Mouse (Mus musculus) frontal cortex, postnatal 25 days (tissue): ENCODE measurements around the gene Hmbs.
"Not testable (repeated sequence)": the region's sequence is repeated elsewhere in the genome, so short reads cannot be mapped to it uniquely, and the experiment has no call there.

Source experiments
- DNase-seq, 2 experiments: peaks; one replicate each; pipeline ENCODE4 v3.0.0; 2022; ENCODE audit warnings: low spot score in 2 of 2

The Hmbs gene

DNA sequence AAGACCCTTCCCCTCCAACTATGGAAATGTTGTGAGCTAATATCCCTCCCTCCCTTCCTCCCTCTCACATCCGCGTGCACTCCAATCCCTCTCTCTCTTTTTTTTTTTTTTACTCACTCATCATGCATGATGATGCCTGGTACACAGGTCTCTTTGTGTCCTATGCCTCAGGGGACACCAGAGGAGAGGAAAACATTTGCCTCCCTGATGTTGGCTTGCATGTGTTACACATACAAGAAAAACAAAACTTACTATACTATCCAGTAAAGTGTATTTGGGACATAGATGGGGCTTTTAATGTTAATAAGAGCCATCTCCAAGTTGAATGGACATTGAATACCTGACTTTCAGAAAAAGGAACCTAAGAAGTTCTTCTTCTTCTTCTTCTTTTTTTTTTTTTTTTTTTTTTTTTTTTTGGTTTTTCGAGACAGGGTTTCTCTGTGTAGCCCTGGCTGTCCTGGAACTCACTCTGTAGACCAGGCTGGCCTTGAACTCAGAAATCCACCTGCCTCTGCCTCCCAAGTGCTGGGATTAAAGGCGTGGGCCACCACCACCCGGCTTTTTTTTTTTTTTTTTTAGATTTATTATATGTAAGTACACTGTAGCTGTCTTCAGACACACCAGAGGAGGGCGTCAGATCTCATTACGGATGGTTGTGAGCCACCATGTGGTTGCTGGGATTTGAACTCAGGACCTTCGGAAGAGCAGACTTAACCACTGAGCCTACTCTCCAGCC, 18.8 kb downstream of the Hmbs start:
- not testable (repeated sequence) for DNase-seq

DNA sequence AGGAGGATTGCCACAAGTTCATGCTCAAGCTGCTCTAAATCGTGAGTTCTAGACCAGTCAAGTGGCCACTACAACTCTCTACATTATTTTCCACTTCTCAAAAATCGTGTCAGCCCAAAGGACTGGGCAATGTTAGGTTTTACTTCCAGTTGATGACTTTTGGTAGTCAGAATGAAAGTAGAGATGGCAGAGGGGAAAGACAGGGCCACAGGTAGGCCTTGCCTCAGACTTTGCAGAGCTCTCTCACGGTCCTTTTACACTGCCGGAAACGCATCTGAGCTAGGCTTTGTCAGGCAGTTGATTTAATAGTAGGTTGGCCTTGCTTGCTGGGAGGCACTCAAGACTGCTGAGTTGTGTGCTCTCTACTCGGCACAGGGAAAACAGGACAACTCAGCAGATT, 19.9 kb downstream of the Hmbs start:
- no peak for DNase-seq

DNA sequence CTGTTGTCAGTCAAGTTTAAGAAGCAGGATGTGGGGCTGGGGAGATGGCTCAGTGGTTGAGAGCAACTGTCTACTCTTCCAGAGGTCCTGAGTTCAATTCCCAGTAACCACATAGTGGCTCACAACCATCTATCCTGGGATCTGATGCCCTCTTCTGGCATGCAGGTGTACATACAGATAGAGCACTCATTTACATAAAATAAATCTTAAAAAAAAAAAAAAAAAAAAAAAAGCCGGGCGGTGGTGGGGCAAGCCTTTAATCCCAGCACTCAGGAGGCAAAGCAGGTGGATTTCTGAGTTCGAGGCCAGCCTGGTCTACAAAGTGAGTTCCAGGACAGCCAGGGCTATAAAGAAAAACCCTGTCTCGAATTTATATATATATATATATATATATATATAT, 20.4 kb downstream of the Hmbs start:
- not testable (repeated sequence) for DNase-seq

- DNase-seq = no peak
These were observed 23.3 kb downstream of the Hmbs start for GRCm38 (mm10) chr9:44320799-44321133.

DNA sequence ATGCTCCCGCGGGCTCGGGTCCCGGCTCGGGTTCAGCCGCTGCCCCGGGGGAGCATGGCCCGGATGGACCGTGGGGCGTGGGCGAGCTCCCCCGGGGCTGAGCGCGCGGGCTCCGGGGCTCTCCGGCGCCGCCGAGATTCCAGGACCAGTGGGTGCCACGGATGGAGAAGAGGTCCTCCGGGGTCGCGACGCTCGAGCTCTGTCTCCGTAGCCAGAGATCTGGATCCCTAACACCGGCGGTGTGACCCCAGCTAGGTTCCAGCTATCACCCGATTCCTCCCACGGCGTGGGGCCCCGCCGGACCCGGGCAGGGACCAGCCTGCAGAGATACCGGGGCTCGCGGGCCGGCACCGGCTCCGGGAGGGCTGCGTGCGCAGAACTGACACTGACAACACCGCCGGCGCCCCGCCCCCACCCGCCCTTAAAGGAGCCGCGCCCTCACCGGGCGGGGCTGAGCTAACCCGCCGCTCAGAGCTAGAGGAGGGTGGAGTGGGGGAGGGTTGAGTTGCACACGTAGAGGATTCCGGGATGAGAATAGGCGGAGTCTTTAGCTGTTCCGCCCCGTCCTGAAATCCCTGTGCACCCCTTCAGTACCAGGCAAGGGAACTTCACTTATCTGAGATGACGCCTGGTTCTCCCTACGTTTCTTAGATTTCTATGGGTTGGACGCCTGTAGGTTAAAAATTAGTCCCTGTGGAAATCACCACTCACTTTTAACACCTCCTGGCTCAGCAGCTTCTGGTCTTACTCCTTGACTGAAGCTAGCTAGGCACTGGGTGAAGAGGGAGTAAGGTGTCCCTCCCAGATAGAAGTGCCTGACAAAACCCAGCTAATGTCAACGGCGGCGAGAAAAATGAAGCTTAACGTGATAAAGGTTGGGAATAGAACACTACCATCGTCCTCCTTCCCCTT, 23.9 kb downstream of the Hmbs start, which contains the start of gene C2cd2l:
Gene C2cd2l (minus strand): TSS at position 399 of the 912 bp plus-strand sequence.
- peak; percentile 68 to 75 for DNase-seq

GRCm38 (mm10) chr9:44319105-44319886, 24.7 kb downstream of the Hmbs start:
- DNase-seq = no peak

DNA sequence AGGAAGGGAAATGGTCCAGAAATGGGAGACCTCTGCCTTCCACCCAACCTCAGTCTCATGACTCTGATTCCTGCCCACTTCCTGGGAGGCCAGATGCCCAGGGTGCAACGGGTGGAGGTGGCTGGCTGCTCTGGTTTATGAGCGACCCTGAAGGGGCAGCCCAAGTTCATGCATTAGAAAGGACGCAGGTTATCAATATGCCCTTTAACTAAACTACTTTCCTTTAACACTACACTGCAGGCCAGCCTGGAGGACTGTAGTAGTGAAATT, 25.3 kb downstream of the Hmbs start:
- DNase-seq = no peak

- no peak for DNase-seq
These were observed 25.8 kb downstream of the Hmbs start for GRCm38 (mm10) chr9:44318076-44318825.

GRCm38 (mm10) chr9:44317452-44317851, 26.6 kb downstream of the Hmbs start:
- DNase-seq = no peak

GRCm38 (mm10) chr9:44314910-44315309, 29.1 kb downstream of the Hmbs start:
- no peak for DNase-seq

DNA sequence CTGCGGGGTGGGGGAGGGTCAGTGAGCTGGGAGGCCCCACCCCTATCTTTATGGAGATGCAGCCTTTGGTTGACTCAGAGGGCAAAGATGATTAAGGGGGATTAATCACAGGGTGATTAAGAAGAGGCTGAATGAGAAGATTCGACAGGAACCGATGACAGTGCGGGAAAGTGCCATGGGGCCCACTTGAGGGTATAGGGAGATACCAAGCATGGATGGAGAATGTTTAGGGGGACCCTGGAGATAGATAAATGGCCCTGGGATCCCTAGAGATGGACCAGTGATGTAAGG, 29.8 kb downstream of the Hmbs start:
- no peak for DNase-seq

DNA sequence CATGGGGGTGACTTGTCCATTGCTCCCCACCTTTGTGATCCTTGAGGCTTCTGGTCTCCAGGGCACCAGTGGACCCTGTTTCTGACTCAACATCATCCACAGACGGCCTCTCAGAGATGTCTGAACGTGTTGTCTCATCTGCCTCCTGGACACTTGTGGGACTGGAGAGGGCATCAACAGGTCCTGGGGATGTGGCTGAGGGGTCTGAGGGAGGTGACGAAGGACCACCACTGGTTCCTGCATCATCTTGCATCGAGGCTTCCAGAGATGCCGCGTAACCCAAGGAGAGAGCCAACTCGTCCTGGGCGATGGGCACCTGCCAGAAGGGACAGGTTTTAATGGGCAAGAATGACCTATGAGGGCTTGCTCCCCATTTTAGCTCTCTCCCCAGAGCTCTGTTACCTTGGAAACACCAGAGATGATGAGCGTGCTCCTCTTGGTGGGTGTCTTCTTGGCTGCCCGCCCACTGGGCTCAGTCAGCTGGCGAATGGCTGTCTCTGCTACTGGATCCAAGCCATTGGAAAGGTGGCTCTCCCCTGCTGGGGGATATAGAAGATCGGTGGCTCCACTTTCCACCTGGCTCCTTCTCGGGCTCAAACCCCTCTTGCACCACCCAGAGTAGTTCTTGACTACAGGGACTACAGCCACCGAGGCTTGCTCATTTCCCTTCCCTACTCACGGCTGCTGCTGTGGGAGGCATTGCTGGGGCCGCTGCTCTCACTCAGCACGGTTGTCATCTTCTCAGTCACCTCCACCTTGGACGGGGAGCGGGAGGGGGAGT, 30.4 kb downstream of the Hmbs start:
- DNase-seq = peak in 1 of 2 experiments; percentile 72

- DNase-seq = no peak
These were observed 32.6 kb downstream of the Hmbs start for GRCm38 (mm10) chr9:44311136-44312134.

- DNase-seq = no peak
These were observed 33.3 kb downstream of the Hmbs start for GRCm38 (mm10) chr9:44310750-44311135.

DNA sequence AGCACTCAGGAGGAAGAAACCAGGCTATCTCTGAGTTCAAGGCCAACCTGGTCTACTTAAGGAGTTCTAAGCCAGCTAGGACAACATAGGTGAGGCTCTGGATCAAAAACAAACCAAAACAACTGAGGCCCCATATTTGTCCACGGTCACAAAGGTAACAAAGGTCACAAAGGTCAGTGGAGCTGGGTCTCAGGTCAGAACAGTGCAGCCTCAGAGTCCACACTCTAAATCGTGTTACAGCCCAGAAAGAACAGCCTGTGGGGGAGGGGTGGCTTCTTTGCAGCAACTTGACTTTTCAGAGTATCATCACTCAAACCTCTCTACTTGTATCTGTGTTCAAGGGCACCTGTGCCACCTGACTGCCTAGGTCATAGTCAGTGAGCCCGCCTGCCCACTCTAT, 34.3 kb downstream of the Hmbs start:
- no peak for DNase-seq

DNA sequence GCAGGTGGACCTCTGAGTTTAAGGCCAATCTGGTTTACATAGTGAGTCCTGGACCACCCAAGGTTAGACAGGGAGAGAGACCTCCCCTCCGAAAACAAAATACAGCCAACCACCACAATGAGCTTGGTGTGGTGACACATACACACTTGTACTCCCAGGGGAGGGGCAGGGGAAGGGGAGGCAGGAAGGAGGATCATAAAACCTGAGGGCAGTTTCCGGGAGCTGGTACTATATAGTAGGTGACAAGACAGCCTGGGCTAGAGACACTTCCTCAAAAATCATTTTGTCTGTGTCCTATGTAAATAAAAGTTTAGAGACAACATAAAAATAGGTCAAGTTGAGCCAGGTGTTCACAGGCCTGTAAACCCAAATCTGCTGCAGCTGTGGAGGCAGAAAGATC, 36.8 kb downstream of the Hmbs start:
- DNase-seq = no peak

DNA sequence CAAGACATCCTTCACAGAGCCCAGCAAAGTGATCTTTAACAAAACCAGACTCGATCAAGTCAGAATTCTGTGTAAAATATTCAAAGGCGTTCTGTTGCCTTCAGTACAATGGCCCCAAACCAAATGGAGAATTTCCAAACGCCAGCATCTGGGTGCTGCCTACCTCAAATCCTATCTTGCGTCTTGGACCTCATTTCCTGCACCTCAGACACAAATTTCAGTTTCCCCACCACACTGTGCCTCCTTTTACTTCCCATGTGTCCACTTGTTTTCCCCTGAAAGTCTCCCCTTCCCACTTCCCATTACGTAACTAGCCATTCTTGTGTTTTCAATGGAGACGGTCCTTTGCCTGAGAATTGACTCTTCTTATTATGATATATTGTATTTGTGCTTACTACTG, 37.5 kb downstream of the Hmbs start:
- no peak for DNase-seq

- peak; percentile 91 to 97 for DNase-seq
These were observed 38.5 kb downstream of the Hmbs start, which contains the start of gene Hinfp for GRCm38 (mm10) chr9:44305466-44306079. Gene Hinfp (minus strand): TSS chr9:44305671.

DNA sequence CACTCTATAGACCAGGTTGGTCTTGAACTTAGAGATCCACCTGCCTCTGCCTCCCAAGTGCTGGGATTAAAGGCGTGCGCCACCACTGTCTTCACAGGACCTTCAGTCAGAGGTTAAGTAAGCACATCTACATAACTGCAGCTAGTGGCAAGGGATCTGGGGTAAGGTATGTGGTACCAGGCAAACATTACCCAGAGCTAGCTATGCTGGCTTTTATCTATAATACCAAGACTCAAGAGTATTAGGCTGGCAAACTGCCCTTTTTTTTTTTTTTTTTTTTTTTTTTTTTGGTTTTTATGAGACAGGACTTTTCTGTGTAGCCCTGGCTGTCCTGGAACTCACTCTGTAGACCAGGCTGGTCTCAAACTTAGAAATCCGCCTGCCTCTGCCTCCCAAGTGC, 44.0 kb downstream of the Hmbs start:
- DNase-seq = not testable (repeated sequence)
